Mouse (Mus musculus) yolk sac, embryonic 10.5 days (tissue): Measurements from ENCODE around the gene Atp6v1a.

ENCODE experiments used
- DNase-seq: peaks from one replicate; pipeline ENCODE4 v3.0.0-alpha.2; 2017; ENCODE audit warnings: low spot score

The Atp6v1a gene

DNA sequence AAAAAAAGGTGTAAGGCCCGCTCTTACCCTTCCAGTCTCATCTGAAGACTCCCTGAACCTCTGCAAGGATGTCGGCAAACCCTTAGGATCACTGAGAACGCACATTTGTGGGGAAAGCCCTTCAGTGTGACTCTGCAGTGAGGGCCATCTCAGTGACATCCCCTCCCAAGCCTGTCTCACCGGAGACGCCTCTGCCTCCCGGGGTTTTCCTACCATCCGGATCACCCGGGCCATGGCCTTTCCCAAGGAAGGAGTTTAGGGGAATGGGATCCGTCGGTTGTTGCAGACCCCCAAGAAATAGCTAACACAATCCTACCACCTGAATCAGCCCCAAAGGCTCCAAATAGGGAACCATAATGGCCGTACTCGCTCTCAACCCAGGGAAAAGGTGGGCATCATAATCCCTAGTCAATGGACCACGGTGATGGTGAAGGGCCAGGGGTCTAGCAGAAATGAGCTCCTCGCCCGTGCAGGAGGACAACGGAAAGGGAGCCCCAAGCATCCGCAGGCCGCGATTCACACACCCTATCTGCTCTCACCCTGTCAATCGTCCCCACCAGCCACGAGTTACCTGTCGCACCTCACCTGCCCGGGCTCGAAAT lies 1.0 kb downstream of the Atp6v1a start:
- DNase-seq: no peak

DNA sequence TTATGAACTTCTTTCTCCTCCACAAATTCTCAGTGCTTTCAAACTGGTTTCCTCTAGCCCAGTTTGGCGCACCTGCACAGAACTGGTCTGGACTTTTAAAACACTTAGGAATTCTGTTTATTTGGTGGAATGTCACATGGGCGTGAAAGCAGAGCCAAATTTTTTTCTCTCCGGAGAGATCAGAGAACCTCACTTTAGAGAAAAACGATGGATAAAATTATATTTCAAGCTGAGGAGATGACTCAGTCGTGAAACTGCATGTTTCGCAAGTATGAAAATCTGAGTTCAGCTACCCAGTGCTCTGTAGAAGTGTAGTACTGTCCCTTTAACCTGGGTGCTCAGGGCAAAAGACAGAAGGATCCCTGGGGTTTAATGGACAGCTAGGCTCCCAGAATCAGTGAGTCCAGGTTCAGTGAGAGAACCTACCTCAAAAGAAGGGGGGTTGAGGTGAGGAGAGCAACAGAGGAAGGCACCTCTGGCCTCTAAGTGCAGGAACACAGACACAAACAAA lies 2.9 kb downstream of the Atp6v1a start:
- no peak for DNase-seq

DNA sequence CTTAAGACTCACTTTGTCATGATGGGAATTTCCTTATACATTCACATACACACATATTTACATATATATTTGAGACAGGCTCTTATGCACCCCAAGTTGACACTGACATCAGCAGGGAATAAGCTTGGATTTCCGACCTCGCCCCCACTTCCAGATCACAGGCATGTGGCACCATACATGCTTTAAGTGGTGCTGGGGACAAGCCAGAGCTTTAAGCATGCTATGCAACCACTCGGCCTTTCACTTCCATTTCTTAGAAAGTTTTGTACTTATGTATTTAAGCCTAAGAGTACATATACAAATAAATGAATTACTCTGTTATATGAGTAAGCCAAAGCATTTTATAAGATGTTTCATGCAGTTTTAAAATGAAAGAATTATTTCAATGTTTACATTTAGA lies 6.3 kb downstream of the Atp6v1a start:
- DNase-seq: no peak

DNA sequence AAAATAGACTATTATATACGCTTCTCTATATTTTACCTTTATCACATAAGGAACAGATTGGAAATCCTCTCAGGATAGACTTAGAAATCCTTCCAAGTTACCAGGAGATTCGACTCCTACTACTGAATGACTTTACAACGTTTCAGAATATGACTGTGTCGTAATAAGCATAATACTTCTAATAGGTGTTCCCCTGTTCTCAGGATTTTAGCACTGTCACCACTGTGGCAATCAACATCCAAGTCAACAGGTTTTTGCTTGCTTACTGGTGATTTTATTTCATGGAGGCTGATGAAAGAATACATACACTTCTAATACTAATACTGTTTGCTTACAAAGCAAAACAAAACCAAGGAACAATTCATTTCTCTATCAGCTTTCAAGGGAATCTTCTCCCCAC lies 7.2 kb downstream of the Atp6v1a start:
- no peak for DNase-seq

DNA sequence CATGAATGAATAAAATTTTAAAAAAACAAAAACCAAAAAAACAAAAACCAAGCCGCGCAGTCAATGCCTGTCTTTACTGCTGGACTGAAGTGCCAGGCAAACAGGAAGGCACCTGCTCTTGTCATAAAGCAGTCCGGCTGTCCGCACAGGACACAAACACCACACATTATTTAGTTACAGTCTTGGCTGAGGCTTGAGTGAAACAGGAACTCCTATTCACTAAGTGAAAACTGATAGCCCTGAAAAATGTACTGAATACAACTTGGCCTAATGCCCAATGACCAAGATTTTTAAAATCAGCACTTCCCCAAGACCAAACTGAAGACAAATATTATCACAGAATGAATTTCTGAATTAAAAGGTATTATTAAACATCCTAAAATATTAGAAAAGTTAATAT lies 13.1 kb downstream of the Atp6v1a start:
- no peak for DNase-seq

DNA sequence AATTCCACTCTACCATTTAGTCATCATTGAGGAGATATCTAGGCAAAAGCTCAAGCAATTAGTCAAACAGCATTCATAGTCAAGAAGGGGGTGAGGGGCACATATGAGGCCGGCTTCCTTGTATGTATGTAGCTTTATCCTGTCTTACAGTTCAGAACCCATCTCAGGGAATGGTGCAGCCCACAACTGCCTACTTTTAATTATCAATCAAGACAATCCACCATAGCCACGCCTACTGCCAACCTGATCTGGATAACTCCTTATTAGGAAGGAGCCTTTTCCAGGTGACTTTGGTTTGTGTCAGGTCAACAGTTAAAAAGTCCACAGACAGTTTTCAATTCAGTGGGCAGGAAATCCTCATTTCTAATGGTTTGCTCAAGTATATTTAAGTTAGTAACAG lies 14.1 kb downstream of the Atp6v1a start:
- no peak for DNase-seq

DNA sequence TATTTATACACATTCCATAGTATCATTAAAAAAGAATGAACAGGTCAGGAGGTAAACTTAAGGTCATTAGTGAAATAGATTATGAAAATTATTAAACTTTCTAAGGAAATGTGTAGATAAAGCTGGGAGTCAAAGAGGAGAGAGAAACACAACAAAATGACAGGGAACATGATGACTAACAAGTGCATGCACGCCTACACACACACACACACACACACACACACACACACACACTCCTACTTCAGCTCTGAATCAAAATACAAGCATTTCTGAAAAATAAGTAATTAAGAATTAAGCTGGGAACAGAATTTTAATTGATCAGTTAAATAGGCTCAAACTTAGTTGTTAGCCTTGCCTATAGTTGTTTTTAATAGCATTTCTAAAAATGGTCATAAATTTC lies 14.8 kb downstream of the Atp6v1a start:
- no peak for DNase-seq

- no peak for DNase-seq
Measured at GRCm38 (mm10) chr16:44123786-44124185, 15.7 kb downstream of the Atp6v1a start.

DNA sequence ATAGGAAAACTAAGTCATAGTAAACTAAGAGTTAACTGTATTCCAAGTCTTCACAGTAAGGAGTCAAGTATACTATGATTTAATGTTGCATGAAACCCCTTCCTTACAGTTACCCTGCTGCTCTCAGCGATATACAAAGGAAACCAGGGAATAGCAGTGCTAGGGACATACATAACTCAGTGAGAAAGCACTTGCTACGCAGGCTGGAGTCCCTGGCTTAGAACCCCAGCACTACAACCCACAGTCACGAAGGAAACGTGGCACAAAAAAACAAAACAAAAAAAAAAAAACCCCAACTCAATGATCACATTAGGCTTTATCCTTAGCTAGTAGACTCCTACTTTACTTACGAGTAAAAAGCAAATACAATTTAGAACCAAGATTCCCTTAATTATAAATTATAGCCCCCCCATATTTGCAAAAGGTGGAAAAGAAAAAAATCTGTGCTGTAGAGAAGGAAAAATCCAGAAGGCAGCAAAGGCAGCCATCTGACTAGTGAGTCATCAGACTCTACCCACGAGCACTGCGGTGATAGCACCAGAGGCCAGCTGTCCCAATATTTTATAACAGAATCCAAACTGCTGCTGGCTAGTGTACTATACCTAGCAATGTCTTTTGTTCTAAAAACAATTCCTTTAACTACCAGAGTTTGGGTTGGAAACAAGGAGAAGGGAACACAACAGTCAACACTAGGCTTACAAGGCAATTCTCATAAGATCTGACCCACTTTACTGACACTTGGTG lies 16.4 kb downstream of the Atp6v1a start:
- DNase-seq: no peak

- no peak for DNase-seq
Measured at GRCm38 (mm10) chr16:44122574-44122973, 16.9 kb downstream of the Atp6v1a start.

GRCm38 (mm10) chr16:44122122-44122521 lies 17.4 kb downstream of the Atp6v1a start:
- DNase-seq: no peak

DNA sequence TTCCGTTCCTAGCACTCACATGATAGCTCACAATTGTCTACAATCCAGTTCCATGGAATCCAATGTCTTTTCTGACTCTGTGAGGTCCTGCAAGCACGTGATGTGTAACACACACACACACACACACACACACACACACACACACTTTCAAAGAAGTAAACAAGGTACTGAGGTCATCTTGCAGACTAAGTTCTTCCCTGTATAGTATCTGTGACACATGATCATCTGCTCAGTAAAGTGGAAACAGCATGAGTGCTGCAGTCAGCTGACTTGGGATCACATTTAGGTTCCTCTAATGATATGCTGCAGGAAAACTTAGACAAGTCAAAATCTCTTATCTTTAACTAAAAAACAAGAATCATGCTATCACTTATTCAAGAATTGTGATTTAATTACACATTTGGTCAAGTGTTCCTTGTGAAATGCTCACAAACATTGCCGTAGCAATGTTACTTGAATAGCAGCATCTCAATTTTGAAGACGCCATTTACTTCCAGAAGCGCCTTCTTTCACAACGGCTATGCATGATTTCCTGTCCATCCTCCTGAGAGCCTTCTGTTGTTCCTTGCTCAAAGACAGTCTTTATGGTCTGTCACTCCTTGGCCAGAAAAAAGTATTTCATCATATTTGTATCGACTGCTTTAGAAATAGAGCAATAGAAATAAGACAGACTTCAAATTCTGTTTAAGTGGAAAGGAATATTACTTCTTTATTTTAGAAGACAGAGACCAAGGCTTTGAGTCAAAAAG lies 19.6 kb downstream of the Atp6v1a start:
- DNase-seq: no peak

- DNase-seq: no peak
Measured at GRCm38 (mm10) chr16:44109002-44109401, 30.5 kb downstream of the Atp6v1a start.

DNA sequence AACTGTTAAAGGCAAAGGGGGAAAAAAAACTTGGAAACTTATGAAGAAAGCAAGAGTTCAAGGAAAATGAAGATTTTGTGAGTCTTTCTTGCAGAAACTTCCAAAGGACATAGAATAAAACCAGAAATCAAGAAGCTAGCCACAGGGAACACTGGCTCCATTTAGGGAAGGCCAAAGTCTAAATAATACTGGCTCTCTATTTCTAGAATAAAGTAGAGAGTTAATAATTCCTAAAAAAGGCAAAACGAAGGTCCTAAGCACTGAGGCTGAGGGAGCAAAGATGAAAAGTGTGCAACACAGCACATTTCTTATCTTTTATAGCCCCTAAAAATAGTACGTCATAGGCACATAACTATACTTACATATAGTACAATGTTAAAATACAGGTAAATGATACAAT lies 34.3 kb downstream of the Atp6v1a start:
- DNase-seq: no peak

DNA sequence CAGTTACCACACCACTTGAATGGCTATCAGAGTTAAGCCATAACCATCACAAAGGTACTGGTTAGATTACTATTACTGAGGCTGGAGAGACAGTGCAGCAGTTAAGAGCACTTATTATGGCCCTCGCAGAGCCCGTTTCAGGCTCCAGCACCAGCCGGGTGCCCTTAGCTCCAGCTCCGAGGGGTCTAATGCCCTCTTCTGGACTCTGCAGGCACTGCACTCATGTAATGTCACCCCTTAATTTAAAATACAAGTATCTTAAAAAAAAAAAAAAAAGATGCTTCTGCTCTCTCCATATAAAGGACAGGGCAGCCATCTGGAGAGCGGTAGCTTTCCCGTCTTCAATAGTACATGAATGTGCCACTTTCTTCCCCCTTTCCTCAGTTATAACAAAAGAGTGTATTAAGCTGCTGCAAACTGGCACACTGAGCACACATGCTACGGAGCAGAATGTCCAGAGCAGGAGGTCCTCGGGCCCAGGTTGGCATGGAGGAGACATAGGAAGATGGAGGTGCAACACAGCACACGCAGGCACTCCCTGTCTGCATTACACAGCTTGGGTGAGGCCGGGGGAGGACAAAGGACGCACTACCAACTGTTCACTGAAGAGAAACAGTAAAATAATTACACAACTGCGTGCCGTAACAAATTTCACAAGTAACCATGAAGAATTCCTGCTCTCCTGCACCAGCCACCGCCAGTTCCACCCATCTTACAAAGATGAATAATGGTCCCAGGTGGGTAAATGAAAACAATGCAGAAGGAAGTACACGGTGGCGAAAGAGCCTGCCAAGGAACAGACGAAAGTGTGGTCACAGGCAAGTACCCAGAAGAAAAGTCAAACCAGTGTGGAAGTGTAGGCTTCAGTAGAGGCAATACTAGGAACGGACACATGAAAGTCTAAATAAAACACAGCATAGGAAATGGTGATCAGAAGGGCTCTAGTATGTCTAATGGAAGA lies 35.4 kb downstream of the Atp6v1a start:
- no peak for DNase-seq

DNA sequence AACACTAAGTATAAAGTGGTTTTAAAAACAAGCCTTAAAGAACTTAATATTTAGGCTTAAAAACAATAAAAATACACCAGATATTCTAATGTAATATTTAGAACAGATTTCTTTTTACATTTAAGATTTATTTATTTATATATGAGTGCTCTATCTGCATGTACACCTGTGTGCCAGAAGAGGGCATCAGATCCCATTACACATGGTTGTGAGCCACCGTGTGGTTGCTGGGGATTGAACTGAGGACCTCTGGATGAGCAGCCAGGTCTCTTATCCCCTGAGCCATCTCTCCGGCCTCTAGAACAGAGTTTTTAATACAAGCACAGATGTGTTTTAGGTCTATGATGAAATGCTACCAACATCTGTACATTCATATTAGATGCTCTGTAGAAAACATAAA lies 36.6 kb downstream of the Atp6v1a start:
- DNase-seq: no peak

DNA sequence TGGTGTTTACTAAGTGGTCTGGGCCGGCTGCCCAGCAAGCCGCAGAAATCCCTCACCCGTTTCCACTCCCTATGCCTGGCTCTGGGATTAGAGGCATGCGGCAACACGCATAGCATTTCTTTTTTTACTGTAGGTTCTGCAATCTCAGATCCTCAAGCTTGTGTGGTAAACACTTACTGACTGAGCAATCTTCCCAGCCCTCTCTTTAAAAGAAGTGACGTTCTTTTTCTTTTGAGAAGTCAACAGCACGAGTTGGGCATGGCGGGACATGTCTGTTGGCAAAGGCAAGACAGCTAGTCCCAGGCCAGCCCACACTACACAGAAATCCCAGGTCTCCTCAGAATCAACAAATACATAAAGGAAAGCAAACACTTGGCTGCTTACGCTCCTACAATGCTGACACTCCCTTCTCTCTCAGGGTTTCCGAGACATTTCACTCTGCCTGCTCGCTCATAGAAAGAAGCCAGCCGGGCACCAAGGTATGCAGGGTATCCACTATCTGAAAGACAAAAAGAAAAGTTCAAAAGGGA lies 38.3 kb downstream of the Atp6v1a start:
- no peak for DNase-seq

- DNase-seq: no peak
Measured at GRCm38 (mm10) chr16:44099377-44099776, 40.1 kb downstream of the Atp6v1a start.

- no peak for DNase-seq
Measured at GRCm38 (mm10) chr16:44087650-44088049, 51.9 kb downstream of the Atp6v1a start.

DNA sequence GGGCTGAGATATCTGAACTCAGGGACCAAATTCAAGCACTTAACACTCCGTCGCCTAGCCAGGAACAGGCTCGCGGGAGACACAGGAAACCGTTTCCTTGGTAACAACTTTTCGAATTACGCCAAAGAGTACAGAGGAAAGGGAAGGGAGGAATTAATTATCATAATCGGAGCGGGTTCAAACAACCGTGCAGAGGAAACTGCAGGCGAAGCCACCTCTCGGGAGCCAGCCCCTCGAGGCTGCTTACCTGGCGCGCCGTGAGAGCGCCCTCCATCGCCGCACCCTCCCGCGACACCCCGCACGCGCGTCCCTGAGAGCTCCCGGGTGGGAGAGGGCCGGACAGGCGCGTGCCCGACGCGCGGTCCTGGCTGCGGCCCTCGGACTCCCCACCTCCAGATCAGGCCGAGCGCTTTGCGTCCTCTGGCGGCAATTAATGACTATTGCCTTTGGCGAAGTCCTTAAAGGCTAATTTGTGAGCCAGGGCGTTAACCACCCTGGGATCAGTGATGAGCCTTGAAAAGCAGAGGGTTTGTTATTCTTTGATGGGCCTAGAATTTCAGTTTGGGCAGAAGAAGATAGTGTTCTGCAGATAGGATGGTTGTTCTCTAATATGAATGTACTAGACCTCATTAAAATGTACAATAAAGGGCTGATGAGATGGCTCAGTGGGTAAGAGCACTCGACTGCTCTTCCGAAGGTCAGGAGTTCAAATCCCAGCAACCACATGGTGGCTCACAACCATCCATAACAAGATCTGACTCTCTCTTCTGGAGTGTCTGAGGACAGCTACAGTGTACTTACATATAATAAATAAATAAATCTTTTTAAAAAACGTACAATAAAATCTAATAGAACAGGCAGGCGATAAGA lies 76.2 kb downstream of the Atp6v1a start, which contains the start of gene Gramd1c:
TSS of gene Gramd1c (minus strand) at position 321 of the 870 bp plus-strand sequence.
- peak; percentile 69 for DNase-seq
